Mouse (Mus musculus) left cerebral cortex, postnatal 10 days (tissue): ENCODE results near the gene Ogfr. TPM values are rescaled to one million over a fixed set of nuclear protein-coding genes. Genes with fewer than 3 reads are reported as not detected.
A peak's percentile ranks its signal among the peaks of the same experiment; 100 is the strongest.

Experiments
- DNase-seq, 2 experiments: peaks; one replicate each; pipeline ENCODE4 v3.0.0; 2021 to 2022; ENCODE audit warnings: low spot score in 2 of 2, mixed read lengths in 1 of 2; ENCODE audit errors: extremely low spot score in 1 of 2
- intact Hi-C: fragments of 180-260 bp; cut with DNase I; formaldehyde crosslinking; loops from one replicate; pipeline ENCODE4 v1.15.1; 2025
- total RNA-seq, 2 experiments: library from RNA; stranded (reverse); gene quantifications; 2 replicates each; pipeline ENCODE4 v1.2.3; 2021

Gene Ogfr
- 10 to 100 TPM; 67.3 to 77.1 TPM for total RNA-seq

DNA sequence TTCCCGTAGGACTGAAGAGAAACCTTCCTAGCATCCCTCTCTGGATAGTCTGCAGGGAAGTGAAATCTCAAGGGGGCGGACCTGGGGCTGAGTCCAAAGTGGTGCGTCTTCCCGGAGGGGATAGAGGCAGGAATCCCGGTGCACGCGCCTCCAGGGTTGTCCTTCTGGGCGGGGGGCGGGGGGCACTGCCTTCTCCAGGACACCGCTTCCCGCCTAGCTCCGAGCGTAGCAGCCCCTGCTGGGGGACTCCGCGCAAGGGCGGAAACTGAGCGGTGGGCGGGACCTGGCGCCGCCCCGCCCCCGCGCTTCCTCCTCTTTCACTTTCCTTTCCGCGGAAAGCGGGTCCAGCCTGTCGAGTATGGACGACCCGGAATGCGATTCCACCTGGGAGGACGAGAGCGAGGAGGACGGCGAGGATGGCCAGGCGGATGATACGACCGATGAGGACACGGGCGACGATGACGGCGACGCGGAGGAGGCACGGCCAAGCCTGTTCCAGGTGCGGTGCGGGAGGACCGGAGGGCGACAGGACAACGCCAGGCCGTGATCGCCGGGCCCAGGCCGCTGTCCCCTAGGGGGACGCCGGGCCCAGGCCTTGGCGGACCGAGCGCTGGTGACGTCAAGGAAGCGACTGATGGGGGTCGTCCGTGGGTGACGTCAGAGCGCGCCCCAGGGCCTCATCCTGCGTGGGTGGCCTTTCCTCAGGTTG is at the start of gene Ogfr:
Gene Ogfr, plus strand, starts transcription at position 123 of the 709 bp plus-strand sequence.
- peak; percentile 69 to 91 for DNase-seq
- intact Hi-C loops, result no loop called here

DNA sequence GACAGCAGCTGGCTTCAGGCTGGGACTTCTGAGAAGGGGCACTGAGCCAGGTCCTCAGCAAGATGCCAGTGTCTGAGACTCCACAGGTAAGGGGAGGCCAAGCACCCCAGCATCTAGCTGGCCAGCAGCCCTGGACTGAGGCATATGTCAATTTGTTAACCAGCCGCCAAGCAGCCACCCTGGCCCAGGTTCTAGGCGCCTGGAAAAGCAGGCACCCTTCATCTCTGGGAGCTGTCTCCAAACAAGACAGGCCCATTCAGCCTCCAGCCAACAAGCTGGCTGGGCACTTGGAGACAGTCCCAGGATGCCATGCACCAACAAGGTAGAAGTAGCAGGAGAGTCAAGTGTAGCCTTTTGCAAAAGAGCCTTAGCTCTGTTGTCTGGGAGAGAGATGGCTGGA is 45.4 kb upstream of the Ogfr start:
- intact Hi-C loops, result no loop called here
- no peak for DNase-seq

DNA sequence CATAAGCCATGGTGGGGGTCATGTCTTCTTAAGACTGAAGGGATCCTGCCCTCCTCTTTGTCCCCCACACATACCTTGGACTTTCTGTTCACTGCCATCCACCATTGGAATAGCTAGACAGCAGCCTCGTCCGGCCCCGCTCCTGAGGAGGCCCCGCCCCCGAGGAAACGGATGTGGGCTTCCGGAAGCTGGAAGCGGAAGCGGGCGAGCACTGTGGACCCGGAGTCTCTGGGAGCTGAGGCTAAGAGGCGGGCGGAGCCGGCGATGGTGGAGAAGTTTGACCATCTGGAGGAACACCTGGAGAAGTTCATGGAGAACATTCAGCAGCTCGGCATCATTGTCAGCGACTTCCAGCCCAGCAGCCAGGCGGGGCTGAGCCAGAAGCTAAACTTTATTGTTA is 44.0 kb upstream of the Ogfr start:
- intact Hi-C loops, result loop anchor here (5.0 kb wide), 1 partner anchor 43 kb away; no protein-coding TSS in a partner anchor
- no peak for DNase-seq

DNA sequence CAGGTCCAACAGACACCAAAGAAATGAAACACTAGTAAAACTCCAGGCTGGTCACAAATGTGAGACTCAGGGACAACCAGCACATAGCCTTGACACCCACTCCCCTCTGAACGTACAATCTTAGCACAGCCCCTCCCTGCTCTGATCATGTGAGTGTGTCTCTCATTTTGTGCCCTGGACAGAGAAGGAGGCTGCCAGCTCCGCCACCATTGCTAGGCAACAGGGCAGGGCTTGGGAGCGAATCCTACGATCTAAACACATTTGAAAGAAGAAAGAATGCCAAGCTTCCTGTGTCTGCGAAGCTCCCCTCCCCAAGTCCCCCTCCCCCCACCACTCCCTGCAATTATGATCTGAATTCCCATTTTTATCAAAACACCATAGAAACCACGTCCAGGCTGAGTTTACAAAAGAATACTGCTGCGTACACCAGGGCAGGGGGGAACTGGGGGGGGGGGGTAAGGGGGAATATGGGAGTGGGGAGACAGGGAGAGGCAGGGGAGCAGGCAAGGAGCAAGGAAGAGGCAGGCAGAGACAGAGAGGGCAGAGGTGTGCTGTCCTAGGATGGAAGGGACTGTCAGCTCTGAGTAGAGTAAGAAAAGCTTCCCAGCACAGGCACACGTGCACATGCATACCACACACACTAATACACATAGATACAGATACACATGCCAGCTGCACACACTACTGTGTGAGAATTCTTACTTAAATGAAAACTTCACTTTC is 41.5 kb upstream of the Ogfr start:
- intact Hi-C loops, result loop anchor here (5.0 kb wide), 1 partner anchor 45 kb away; no protein-coding TSS in a partner anchor
- DNase-seq, result peak in 1 of 2 experiments; percentile 54

DNA sequence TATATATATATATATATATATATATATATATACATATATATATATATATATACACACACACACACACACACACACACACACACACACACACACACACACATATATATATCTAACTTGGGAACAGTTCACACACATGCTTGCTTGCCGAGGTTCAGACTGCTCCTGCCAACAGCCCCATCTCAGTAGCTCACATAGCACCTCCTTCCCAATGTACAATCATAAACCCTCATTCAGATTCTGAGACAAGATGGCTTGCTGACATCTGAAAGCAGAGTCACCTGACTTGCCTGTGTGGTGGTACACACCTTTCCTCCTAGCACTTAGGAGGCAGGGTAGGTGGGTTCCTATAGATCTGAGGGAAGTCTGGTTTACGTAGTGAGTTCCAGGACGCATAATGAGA is 36.7 kb upstream of the Ogfr start:
- intact Hi-C loops, result no loop called here
- DNase-seq, result peak in 1 of 2 experiments; percentile 52

DNA sequence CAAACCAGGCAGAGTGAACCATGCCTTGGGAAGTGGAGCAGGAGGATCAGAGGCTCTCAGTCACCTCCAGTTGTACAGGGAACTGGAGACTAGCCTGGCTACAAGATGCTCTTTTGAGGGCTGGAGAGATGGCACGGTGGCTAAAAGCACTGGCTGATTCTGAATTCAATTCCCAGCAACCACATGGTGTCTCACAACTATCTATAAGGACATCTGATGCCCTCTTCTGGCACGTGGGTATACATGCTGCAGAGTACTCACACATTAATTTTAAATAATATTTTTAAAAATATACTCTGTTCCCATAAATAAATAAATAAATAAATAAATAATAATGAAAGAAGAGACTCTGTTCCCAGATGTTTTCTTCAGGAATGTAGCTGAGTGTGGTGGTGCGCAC is 33.8 kb upstream of the Ogfr start:
- intact Hi-C loops, result loop anchor here (5.0 kb wide), 1 partner anchor 83 kb away; no protein-coding TSS in a partner anchor
- no peak for DNase-seq

DNA sequence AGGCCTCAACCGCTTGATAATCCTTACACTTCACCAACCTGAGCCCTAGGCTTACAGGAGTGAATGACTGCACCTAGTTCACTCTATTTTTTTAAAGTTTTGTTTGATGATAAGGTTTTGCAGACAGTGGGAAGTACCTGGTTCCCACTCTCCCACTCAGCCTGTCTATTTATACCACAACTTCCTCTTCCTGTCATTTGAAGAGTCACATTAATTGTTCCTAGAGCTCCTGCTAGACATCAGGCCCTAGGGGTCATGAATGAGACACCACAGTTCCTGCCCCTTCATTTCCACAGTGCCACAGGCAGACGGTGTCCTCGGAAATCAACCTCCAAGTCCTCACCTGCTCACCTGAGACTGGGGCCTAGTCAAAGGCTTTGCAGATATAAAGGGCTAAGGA is 32.6 kb upstream of the Ogfr start:
- intact Hi-C loops, result loop anchor here (5.0 kb wide), 1 partner anchor 84 kb away; no protein-coding TSS in a partner anchor

DNA sequence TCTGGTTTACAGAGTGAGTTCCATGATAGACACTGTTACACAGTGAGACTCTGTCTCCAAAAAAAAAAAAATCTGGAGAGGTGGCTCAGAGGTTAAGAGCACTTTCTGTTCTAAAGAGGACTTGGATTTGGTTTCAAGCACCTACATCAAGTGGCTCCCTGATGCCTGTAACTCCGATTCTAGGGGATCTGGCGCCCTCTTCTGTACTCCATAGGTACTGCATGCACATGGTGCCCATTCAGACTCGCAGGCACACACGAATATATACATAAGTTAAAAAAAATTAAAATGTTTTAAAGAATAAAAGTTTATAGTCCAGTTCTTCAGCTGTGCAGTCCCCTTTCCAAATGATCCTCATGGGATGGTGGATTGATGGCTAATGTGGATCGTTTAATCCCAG is 28.8 kb upstream of the Ogfr start:
- intact Hi-C loops, result no loop called here
- no peak for DNase-seq

More for the DNA sequence above, 32.6 kb upstream of the Ogfr start:
- DNase-seq, result no peak

DNA sequence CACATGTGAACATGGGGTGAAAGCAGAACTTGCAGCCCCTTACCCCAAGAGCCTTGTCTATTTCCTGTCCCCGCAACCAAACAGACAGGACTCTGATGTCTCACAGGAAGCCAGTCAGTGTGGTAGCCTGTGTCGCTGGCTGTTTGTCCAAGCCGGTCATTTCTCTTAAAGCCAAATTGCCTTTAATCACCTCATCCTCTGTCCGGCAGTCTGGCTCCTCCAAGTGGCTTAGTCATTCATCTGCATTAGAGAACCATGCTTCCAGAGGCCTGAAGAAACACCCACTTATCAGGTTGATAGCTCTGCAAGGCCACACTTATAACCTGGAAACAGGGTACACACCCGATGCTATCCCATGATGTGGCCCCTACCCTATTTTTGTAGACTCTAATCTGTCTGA is 26.9 kb upstream of the Ogfr start:
- no peak for DNase-seq
- intact Hi-C loops, result no loop called here

DNA sequence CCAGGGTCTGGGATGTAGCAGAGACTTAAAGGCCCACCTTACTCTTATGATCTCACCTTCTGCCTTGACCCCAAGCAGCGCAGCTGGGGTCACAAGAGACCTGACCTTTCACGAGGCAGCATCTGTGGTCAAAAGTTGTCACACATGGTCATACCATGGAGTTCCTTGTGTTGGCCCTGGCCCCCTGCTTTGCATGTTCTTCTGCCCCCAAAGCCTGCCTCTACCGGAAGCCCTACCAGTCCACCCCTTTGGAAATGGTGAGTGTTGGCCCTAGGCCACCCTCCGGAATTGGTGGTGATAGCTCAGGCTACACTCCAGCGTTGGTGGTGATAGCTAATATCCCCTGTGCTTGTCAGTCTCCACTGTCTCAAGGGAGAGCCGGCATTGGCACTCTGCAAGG is 25.7 kb upstream of the Ogfr start:
- intact Hi-C loops, result no loop called here
- DNase-seq, result no peak

DNA sequence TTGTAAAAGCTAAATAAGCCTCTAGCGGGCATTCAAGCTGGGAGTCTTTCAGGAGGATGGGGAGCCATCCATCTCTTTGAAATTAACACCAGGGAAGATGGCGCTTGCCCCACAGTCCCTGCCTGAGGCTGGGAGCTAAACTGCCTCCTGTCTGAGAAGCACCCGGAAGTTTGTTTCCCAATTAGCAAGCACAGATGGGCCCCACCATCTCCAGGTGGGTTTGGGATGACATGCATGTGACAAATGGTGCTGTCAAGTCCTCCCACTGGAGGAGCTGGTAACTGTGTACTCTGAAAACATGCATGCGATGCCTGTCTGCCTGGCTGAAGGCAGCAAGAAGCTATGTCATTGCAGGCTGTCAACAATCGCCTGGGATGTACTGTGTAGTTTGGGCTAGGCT is 25.2 kb upstream of the Ogfr start:
- DNase-seq, result no peak
- intact Hi-C loops, result no loop called here

DNA sequence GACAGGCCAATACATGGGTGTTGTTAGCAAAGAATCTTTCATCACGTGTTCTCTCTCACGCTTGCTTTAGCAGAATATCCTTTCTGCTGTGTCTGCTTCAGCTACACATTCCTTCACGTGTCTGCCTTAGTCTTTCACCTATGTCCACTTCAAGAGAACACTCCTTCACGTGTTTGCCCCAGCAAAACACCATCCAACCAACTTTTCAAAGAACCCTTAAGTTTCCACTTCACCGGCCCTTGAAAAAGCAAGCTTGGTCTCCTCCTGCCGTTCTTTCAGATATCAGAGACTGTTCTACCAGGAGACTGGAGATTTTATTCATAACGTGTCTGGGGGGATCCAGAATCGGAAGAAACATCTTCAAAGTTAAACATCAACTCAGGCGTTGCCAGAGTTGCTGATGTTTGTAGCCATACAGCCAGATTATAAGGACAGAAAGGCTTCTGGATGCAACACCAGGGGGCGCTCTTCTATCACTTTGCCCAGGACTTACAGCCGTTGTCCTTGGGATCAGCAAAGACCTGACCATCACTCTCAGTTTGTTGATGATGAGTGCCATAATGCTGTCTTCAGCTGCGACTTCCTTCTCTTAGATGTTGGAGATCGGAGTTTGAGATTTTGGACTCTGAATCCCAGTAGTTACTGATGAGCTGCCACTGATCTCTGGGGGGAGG is 22.7 kb upstream of the Ogfr start:
- intact Hi-C loops, result no loop called here
- no peak for DNase-seq

DNA sequence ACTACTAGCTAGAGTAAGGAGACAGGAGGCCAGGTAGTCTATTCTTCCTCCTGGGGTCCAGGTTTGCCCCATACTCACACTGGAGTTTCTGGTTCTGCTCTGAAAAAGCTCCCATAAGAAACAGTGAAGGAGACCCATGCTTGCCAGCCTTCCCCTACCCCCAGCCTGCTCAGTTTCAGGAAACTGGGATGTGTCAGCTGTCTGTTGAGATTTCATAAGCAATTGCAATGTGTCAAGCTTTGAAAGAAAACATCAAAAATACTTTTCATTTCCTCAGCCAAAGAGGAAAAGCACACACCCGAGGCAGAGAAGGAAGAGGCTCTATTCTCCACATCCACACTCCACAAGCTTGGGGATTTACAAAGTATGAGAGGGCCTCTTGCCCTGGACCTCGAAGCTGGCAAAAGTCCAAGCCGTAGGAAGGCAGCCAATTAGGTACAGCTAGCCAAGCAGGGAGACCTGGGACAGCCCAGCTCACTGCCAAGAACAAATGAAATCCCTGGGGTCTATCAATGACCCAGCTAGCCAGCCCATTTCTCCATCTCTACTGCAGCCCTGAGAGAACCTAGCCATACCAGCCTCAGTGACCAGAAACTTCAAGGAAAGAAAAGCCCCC is 19.9 kb upstream of the Ogfr start:
- intact Hi-C loops, result no loop called here
- DNase-seq, result peak in 1 of 2 experiments; percentile 47

DNA sequence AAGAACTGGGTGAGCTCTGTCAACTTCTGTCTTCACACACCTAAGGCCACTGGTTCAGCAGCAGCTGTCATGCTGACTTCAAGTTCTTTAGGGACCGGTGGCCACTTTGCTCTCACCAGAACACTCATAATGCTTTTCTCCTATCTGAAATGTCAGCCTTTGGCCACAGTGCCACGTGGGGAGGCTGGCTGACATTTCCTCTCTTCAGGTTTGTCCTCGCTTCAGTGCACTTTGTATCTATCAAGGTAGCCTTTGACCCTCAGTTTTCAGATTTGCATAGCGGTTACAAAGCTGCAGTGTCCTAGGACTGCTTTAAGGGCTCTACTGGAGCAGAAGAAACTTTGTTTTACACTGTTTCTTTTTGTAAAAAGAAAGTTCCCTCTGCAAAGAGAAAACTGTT is 12.6 kb upstream of the Ogfr start:
- DNase-seq, result no peak
- intact Hi-C loops, result loop anchor here (10.0 kb wide), 1 partner anchor 222 kb away; no protein-coding TSS in a partner anchor

DNA sequence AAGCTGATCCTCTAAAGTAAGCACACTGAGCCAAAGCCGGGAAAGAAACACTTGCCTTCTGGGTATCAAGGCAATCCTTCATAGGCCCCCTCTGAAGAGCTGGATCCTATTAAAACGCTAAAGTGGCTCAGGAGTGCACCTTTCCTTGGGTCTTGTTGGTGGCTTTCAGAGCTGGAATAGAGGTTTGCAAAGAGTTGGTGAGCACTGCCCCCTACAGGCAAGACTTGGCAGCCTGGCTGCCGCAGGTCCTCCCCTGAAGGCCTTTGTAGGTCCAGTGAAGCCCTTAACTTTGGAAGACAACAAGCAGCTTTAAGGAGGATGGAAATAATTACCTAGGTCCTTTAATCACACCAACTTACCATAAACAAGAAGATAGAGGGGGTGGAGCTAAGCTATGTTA is 10.4 kb upstream of the Ogfr start:
- DNase-seq, result peak in 1 of 2 experiments; percentile 70
- intact Hi-C loops, result loop anchor here (1.0 to 10.0 kb wide), 3 partner anchors 106 to 302 kb away; no protein-coding TSS in a partner anchor

DNA sequence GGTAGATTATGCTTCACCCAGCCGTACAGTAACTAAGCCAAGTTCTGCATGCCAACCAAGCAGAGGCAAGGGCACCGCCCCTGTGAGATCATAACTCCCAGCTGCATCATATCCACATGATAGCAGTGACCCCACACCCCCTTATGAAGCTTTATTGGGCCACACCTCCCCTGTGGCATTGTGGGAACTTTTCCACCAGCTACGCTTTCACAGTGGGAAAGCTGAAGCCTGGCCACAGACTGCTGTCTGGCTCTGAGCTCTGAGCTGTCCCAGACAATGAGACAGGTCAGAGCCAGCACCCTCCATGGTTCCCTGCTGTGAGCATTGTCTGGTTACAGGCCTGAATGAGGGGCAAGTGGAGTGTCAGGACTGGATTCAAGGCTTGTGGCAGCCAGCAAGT is 8.0 kb upstream of the Ogfr start, which contains the start of gene Mrgbp:
Gene Mrgbp, plus strand, starts transcription at position 303 of the 400 bp plus-strand sequence.
- intact Hi-C loops, result loop anchor here (5.0 kb wide), 2 partner anchors 166 to 196 kb away; partner anchors contain the start of gene Bhlhe23
- no peak for DNase-seq

DNA sequence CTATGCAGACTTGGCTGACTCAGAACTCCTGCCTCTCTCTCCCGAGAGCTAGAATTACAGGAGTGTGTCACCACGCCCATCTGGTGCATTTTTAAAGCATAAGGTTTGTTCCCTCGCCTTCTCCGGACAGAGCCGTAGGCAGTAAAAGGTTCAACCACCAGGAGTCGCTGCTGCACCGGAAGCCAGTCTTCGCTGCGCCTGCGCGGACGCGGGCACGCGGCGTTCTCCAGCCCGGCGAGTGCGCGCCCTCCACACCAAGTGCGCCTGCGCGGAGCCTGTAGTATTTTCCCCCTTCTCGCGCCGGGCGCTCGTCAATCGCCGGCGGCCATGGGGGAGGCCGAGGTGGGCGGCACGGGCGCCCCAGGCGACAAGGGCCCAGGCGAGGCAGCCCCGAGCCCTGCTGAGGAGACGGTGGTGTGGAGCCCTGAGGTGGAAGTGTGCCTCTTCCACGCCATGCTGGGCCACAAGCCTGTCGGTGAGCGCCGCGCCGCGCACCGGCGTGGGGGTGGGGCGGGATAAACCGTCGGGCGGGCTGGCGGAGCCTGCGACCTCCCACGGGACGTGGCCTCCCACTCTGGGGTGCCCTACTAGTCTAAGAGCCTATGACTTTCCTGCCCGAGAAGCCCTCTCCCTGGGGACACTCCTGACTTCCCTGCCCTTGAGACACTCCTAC is 6.4 kb upstream of the Ogfr start:
- intact Hi-C loops, result loop anchor here (5.0 kb wide), 2 partner anchors 165 to 195 kb away; partner anchors contain the start of gene Bhlhe23
- DNase-seq, result peak; percentile 90 to 97

DNA sequence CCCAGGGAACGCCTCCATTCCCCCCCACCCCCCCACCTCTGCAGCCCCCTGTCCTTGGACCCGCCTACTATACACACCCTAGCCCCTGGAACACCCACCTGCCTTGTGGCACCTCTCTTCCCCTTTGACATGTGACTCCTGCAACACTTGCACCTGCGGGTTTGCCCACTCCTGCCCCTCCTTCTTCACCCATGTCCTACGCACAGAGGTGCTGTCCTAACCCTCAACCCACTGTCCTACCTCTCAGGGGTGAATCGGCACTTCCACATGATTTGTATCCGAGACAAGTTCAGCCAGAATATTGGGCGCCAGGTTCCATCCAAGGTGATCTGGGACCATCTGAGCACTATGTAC is 5.9 kb upstream of the Ogfr start:
- DNase-seq, result no peak
- intact Hi-C loops, result loop anchor here (5.0 kb wide), 2 partner anchors 164 to 194 kb away; partner anchors contain the start of gene Bhlhe23
